Mouse (Mus musculus): ENCODE data around the gene Pcdh9. TPM values are rescaled to one million over a fixed set of nuclear protein-coding genes. Genes with fewer than 3 reads are reported as not detected.
"Not testable (repeated sequence)": the region's sequence is repeated elsewhere in the genome, so short reads cannot be mapped to it uniquely, and the experiment has no call there.

Pcdh9 gene
- polyA plus RNA-seq, 1 experiment from 2014 or later = 40.4 TPM

GRCm38 (mm10) chr14:93274767-93275166 lies 615.7 kb downstream of the Pcdh9 start:
- H3K36me3 ChIP-seq (ENCODE audit: control insufficient read depth, insufficient read depth, low read length) = no peaks in the 10 kb centered on the region

DNA sequence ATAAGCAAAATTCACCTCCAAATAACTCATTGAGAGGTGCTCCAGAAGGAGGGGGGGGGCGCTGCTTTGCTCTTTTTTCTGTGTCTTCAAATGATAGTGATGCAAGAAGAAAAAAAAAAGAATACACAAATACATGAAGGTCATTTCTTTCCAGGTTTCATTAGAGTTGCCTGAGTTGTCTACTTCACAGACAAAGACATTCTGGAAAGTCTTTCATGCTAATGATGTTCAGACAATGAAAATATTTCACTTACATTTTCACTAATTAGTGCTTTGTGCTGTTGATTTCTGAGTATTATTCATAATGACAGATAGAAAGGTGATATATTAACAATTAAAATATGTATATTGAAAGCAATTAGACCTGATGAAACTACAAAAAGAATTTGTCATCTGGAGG lies 637.1 kb downstream of the Pcdh9 start:
- 65% methylated on average over 1 of the region's 1 CpGs for WGBS
- Histone ChIP-seq H3K4me1 (ENCODE audit: control insufficient read depth, insufficient read depth, low read length) (no peaks in the 10 kb centered on the region), H3K36me3 (ENCODE audit: control insufficient read depth, insufficient read depth, low read length) (no peaks in the 10 kb centered on the region), H3K4me2 (no peak overlapping the region), H3K9me3 (ENCODE audit: control insufficient read depth, low read length) (no peaks in the 10 kb centered on the region), H3K27me3 (ENCODE audit: control insufficient read depth, insufficient read depth, low read length) (no peaks in the 10 kb centered on the region), H3K4me3 (ENCODE audit: low read depth, low read length) (no peak overlapping the region), H3K9ac (ENCODE audit: low read length) (no peak overlapping the region), H3K27ac (ENCODE audit: low read depth, low read length) (no peak overlapping the region)
- DNase-seq (ENCODE audit: low spot score, missing footprints) (no peak), ATAC-seq (ENCODE audit: low FRiP score) (no peak)

More at GRCm38 (mm10) chr14:93274767-93275166, 615.7 kb downstream of the Pcdh9 start:
- Histone ChIP-seq H3K27ac (ENCODE audit: low read depth, low read length) (no peak overlapping the region), H3K27me3 (ENCODE audit: control insufficient read depth, insufficient read depth, low read length) (no peaks in the 10 kb centered on the region), H3K4me2 (no peak overlapping the region), H3K9me3 (ENCODE audit: control insufficient read depth, low read length) (no peaks in the 10 kb centered on the region), H3K9ac (ENCODE audit: low read length) (no peak overlapping the region), H3K4me1 (ENCODE audit: control insufficient read depth, insufficient read depth, low read length) (no peaks in the 10 kb centered on the region), H3K4me3 (ENCODE audit: low read depth, low read length) (no peak overlapping the region)
- DNase-seq (ENCODE audit: low spot score, missing footprints) (no peak), ATAC-seq (ENCODE audit: low FRiP score) (no peak)

GRCm38 (mm10) chr14:93240263-93240662 lies 650.2 kb downstream of the Pcdh9 start:
- Histone ChIP-seq H3K4me2 (no peak overlapping the region), H3K9ac (ENCODE audit: low read length) (no peak overlapping the region), H3K27me3 (ENCODE audit: control insufficient read depth, insufficient read depth, low read length) (no peaks in the 10 kb centered on the region), H3K4me3 (ENCODE audit: low read depth, low read length) (no peak overlapping the region), H3K9me3 (ENCODE audit: control insufficient read depth, low read length) (no peaks in the 10 kb centered on the region), H3K27ac (ENCODE audit: low read depth, low read length) (no peak overlapping the region), H3K36me3 (ENCODE audit: control insufficient read depth, insufficient read depth, low read length) (no peaks in the 10 kb centered on the region), H3K4me1 (ENCODE audit: control insufficient read depth, insufficient read depth, low read length) (no peaks in the 10 kb centered on the region)
- WGBS = 71% methylated on average over 3 of the region's 3 CpGs
- no peak; the same call in 1 of the 2 replicates for ATAC-seq (ENCODE audit: low FRiP score)
- DNase-seq (ENCODE audit: low spot score, missing footprints) = no peak

GRCm38 (mm10) chr14:93234333-93234732 lies 656.1 kb downstream of the Pcdh9 start:
- no peaks in the 10 kb centered on the region for H3K9me3 ChIP-seq (ENCODE audit: control insufficient read depth, low read length)
- H3K4me3 ChIP-seq (ENCODE audit: low read depth, low read length) = no peak overlapping the region
- H3K36me3 ChIP-seq (ENCODE audit: control insufficient read depth, insufficient read depth, low read length) = no peaks in the 10 kb centered on the region
- 74% methylated on average over 3 of the region's 3 CpGs for WGBS
- H3K4me1 ChIP-seq (ENCODE audit: control insufficient read depth, insufficient read depth, low read length) = no peaks in the 10 kb centered on the region
- no peak for DNase-seq (ENCODE audit: low spot score, missing footprints)
- no peak overlapping the region for H3K9ac ChIP-seq (ENCODE audit: low read length)
- H3K4me2 ChIP-seq = no peak overlapping the region
- no peaks in the 10 kb centered on the region for H3K27me3 ChIP-seq (ENCODE audit: control insufficient read depth, insufficient read depth, low read length)
- no peak overlapping the region for H3K27ac ChIP-seq (ENCODE audit: low read depth, low read length)
- ATAC-seq (ENCODE audit: low FRiP score) = no peak; the same call in 1 of the 2 replicates

GRCm38 (mm10) chr14:93233599-93233998 lies 656.9 kb downstream of the Pcdh9 start:
- no peaks in the 10 kb centered on the region for H3K36me3 ChIP-seq (ENCODE audit: control insufficient read depth, insufficient read depth, low read length)
- H3K9ac ChIP-seq (ENCODE audit: low read length) = no peak overlapping the region
- no peak overlapping the region for H3K4me2 ChIP-seq
- H3K27me3 ChIP-seq (ENCODE audit: control insufficient read depth, insufficient read depth, low read length) = no peaks in the 10 kb centered on the region
- DNase-seq (ENCODE audit: low spot score, missing footprints) (no peak), ATAC-seq (ENCODE audit: low FRiP score) (no peak)
- 78% methylated on average over 6 of the region's 6 CpGs for WGBS
- no peak overlapping the region for H3K4me3 ChIP-seq (ENCODE audit: low read depth, low read length)
- no peaks in the 10 kb centered on the region for H3K4me1 ChIP-seq (ENCODE audit: control insufficient read depth, insufficient read depth, low read length)
- no peaks in the 10 kb centered on the region for H3K9me3 ChIP-seq (ENCODE audit: control insufficient read depth, low read length)
- H3K27ac ChIP-seq (ENCODE audit: low read depth, low read length) = no peak overlapping the region

- not testable (repeated sequence) for H3K27me3 ChIP-seq (ENCODE audit: control insufficient read depth, insufficient read depth, low read length); H3K9ac ChIP-seq (ENCODE audit: low read length); H3K4me2 ChIP-seq; H3K27ac ChIP-seq (ENCODE audit: low read depth, low read length); ATAC-seq (ENCODE audit: low FRiP score); H3K36me3 ChIP-seq (ENCODE audit: control insufficient read depth, insufficient read depth, low read length); H3K9me3 ChIP-seq (ENCODE audit: control insufficient read depth, low read length); H3K4me1 ChIP-seq (ENCODE audit: control insufficient read depth, insufficient read depth, low read length); DNase-seq (ENCODE audit: low spot score, missing footprints); H3K4me3 ChIP-seq (ENCODE audit: low read depth, low read length)
- 93% methylated on average over 3 of the region's 15 CpGs for WGBS
Measured at GRCm38 (mm10) chr14:93214846-93215245, 675.6 kb downstream of the Pcdh9 start.

DNA sequence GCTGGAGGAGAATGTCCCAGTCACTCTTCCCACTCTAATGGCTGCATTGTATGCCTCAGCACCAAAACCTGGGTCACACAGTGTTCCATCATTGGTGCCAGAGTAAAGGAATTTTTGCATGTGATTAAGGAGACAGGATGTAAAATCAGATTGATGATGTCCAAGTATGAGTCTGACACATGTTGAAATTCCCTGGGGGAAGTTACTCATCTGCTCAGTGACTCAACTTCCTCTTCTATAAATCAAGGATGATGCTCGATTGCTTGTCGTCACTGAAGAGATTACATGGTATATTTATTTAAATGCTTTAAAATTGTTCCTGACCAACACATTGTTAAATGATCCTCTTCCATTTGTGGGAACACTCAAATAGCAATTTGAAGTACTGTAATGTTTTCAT lies 690.7 kb downstream of the Pcdh9 start:
- Histone ChIP-seq H3K4me3 (ENCODE audit: low read depth, low read length) (no peak overlapping the region), H3K9ac (ENCODE audit: low read length) (no peak overlapping the region), H3K4me2 (no peak overlapping the region), H3K4me1 (ENCODE audit: control insufficient read depth, insufficient read depth, low read length) (no peaks in the 10 kb centered on the region), H3K27ac (ENCODE audit: low read depth, low read length) (no peak overlapping the region), H3K27me3 (ENCODE audit: control insufficient read depth, insufficient read depth, low read length) (no peaks in the 10 kb centered on the region), H3K9me3 (ENCODE audit: control insufficient read depth, low read length) (no peaks in the 10 kb centered on the region), H3K36me3 (ENCODE audit: control insufficient read depth, insufficient read depth, low read length) (no peaks in the 10 kb centered on the region)
- ATAC-seq (ENCODE audit: low FRiP score) (no peak), DNase-seq (ENCODE audit: low spot score, missing footprints) (no peak)
- 91% methylated on average over 2 of the region's 2 CpGs for whole genome bisulfite sequencing

DNA sequence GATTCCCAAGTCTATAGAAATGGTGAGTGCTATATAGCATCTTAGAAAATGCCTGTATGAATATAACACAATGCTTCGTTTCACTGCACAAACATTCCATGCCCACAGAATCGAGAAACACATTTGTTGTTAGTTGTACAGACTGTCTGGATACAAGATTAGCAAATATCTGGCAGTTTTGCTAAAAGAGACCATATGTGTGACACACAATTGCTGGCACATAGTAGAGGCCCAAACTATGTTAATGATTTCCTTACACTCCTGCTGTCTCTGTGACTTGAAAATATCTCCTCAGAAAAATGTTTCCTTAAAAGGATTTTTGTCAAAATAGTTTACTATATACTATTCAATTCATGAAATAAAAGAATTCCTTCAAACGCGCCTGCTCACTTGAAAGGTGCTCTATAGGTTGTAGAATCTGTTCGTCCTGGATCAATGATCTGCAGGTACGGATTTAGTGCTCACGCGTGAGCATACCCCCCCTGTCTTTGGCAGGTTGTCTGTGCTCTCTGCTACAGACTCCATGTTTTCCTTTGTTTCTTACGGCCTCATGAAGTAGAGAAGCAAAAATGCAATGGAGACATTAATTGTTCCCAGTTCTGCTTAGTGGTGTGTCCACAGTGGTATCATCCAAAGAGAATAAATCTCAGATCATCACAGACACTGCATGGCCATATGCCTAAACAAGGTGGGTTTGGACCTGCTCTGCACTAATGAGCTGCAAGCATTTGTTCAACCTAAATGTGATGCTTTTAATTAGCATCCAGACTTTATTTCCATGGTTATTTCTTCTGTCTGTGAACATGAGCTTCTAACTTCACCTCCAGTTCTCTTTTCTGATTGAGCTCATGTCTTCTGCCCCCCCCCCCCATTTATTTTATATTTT lies 707.6 kb downstream of the Pcdh9 start:
- 88% methylated on average over 9 of the region's 9 CpGs for WGBS
- no peak overlapping the region for H3K9ac ChIP-seq (ENCODE audit: low read length)
- no peak overlapping the region for H3K27ac ChIP-seq (ENCODE audit: low read depth, low read length)
- H3K4me3 ChIP-seq (ENCODE audit: low read depth, low read length) = no peak overlapping the region
- DNase-seq (ENCODE audit: low spot score, missing footprints) (no peak), ATAC-seq (ENCODE audit: low FRiP score) (no peak)
- no peak overlapping the region for H3K4me2 ChIP-seq
- H3K9me3 ChIP-seq (ENCODE audit: control insufficient read depth, low read length) = no peaks in the 10 kb centered on the region
- no peaks in the 10 kb centered on the region for H3K27me3 ChIP-seq (ENCODE audit: control insufficient read depth, insufficient read depth, low read length)
- H3K36me3 ChIP-seq (ENCODE audit: control insufficient read depth, insufficient read depth, low read length) = no peaks in the 10 kb centered on the region
- H3K4me1 ChIP-seq (ENCODE audit: control insufficient read depth, insufficient read depth, low read length) = no peaks in the 10 kb centered on the region

DNA sequence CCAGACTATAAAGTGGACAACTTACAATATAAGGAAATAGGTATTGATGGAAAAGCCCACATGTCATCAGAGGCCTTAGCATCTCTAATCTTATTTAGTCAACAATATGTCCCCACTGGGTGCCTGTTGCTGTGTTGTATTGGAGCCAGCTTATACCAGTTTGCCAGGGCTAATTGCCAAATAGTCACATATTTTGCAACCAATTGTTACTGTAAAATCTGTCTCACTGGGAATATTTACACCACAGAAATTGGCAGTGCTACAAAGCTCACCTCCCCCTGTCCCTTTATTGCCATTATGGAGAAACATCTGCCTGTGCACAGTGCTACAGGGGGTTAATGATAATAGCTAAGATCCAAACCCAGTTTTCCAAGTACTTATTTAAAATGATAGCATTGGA lies 721.3 kb downstream of the Pcdh9 start:
- ATAC-seq (ENCODE audit: low FRiP score) = no peak
- no peak for DNase-seq (ENCODE audit: low spot score, missing footprints)
- H3K27me3 ChIP-seq (ENCODE audit: control insufficient read depth, insufficient read depth, low read length) = no peaks in the 10 kb centered on the region

More for the DNA sequence above, 721.3 kb downstream of the Pcdh9 start:
- no peak overlapping the region for H3K9ac ChIP-seq (ENCODE audit: low read length)
- H3K9me3 ChIP-seq (ENCODE audit: control insufficient read depth, low read length) = no peaks in the 10 kb centered on the region
- no peak overlapping the region for H3K4me3 ChIP-seq (ENCODE audit: low read depth, low read length)
- H3K27ac ChIP-seq (ENCODE audit: low read depth, low read length) = no peak overlapping the region
- H3K36me3 ChIP-seq (ENCODE audit: control insufficient read depth, insufficient read depth, low read length) = no peaks in the 10 kb centered on the region
- no peaks in the 10 kb centered on the region for H3K4me1 ChIP-seq (ENCODE audit: control insufficient read depth, insufficient read depth, low read length)
- no peak overlapping the region for H3K4me2 ChIP-seq
